Mouse (Mus musculus) limb, embryonic 15.5 days (tissue): ENCODE measurements around the gene Rbms3. TPM values are rescaled to one million over a fixed set of nuclear protein-coding genes. Genes with fewer than 3 reads are reported as not detected.

Experiments
- ATAC-seq: fragments of 200-750 bp; cut with Nextera tagmentation; 2 replicates; pipeline ENCODE4 v1.8.0; 2017; ENCODE audit warnings: low read depth, moderate TSS enrichment; ENCODE audit not compliant: insufficient number of reproducible peaks, low FRiP score, low TSS enrichment
- H3K27ac ChIP-seq: fragments of 300-500 bp; sonication (generic); 2 replicates; pipeline ENCODE4 v1.5.1; 2015; ENCODE audit warnings: moderate library complexity, mild to moderate bottlenecking, inconsistent platforms
- H3K27me3 ChIP-seq: fragments of 300-500 bp; sonication (generic); 2 replicates; pipeline ENCODE4 v1.6.1; 2015; ENCODE audit warnings: inconsistent platforms
- H3K36me3 ChIP-seq: fragments of 300-500 bp; sonication (generic); 2 replicates; pipeline ENCODE4 v1.6.1; 2015; ENCODE audit warnings: inconsistent platforms
- H3K4me1 ChIP-seq: fragments of 300-500 bp; sonication (generic); 2 replicates; pipeline ENCODE4 v1.6.1; 2015; ENCODE audit warnings: inconsistent platforms
- H3K4me2 ChIP-seq: fragments of 300-500 bp; sonication (generic); 2 replicates; pipeline ENCODE4 v1.6.1; 2015; ENCODE audit warnings: mild to moderate bottlenecking, inconsistent platforms
- H3K4me3 ChIP-seq: fragments of 300-500 bp; sonication (generic); 2 replicates; pipeline ENCODE4 v1.5.1; 2015; ENCODE audit warnings: mild to moderate bottlenecking, inconsistent platforms
- H3K9ac ChIP-seq: fragments of 300-500 bp; sonication (generic); 2 replicates; pipeline ENCODE4 v1.6.1; 2015; ENCODE audit warnings: inconsistent platforms
- H3K9me3 ChIP-seq: fragments of 300-500 bp; sonication (generic); 2 replicates; pipeline ENCODE4 v1.6.1; 2016; ENCODE audit warnings: inconsistent platforms
- WGBS: fragments of 180-500 bp; shearing (Covaris S2); methylation state at CpG from one replicate; pipeline ENCODE4 v1.1.7; 2015; 5-methylcytosine and 5-hydroxymethylcytosine counted together
- polyA plus RNA-seq: library from polyadenylated mRNA; unstranded; fragments of >200 nt; fragmentation: Nextera tagmentation; extraction: Ambion mirVana; gene quantifications from 2 replicates; pipeline ENCODE4 v1.2.1, GENCODE M21; 2015

Gene Rbms3
- polyA plus RNA-seq, 1 experiment from 2014 or later = 99.4 TPM

DNA sequence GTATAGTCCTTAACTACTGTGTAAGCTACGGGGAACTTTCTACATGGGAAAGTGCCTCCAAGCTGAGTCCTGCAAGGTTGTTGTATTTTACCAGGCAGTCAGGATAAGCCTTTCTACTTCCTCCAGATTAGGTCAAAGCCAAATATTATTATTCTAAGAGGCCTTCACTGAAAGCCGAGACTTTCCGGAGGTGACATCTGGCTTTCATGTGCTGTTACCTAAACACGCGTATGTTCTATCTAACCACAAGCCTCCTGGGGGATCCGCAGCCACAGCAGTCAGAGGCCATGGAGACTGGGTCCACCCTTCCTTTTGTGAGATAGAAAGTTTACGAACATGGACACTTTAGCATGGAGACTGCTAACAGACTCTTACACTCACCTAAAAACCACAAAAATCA lies 552.2 kb downstream of the Rbms3 start:
- no peak for ATAC-seq
- Histone ChIP-seq H3K4me2 (no peak overlapping the region), H3K9me3 (no peaks in the 10 kb centered on the region), H3K4me1 (peaks cover 17% of the 10 kb centered on the region), H3K36me3 (no peaks in the 10 kb centered on the region), H3K27me3 (no peaks in the 10 kb centered on the region), H3K27ac (no peak overlapping the region), H3K9ac (no peak overlapping the region), H3K4me3 (no peak overlapping the region)
- WGBS = 49% methylated on average over 7 of the region's 7 CpGs

DNA sequence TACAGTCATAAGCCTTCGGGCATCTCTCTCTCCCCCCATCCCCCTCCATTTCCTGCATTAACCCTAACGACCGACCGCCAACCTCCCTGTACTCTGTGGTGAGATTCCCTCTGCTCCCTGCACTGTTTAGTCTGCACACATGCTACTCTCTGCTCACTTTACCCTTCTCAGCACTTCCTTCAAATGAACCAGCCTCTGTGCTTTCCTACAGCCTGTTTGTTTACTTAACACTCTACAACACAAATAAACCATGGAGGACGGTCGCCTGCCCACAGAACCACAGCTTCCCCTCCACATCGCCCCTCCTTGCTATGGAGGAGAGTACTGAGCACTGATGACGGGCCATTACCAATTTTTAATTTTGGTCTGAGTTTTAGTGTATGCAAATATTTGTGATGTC lies 552.9 kb downstream of the Rbms3 start:
- ATAC-seq = no peak
- H3K9me3 ChIP-seq = no peaks in the 10 kb centered on the region
- H3K27ac ChIP-seq = no peak overlapping the region
- 55% methylated on average over 8 of the region's 8 CpGs for WGBS
- peaks cover 20% of the 10 kb centered on the region for H3K4me1 ChIP-seq
- no peaks in the 10 kb centered on the region for H3K27me3 ChIP-seq
- no peaks in the 10 kb centered on the region for H3K36me3 ChIP-seq
- H3K4me2 ChIP-seq = no peak overlapping the region
- no peak overlapping the region for H3K4me3 ChIP-seq
- no peak overlapping the region for H3K9ac ChIP-seq

DNA sequence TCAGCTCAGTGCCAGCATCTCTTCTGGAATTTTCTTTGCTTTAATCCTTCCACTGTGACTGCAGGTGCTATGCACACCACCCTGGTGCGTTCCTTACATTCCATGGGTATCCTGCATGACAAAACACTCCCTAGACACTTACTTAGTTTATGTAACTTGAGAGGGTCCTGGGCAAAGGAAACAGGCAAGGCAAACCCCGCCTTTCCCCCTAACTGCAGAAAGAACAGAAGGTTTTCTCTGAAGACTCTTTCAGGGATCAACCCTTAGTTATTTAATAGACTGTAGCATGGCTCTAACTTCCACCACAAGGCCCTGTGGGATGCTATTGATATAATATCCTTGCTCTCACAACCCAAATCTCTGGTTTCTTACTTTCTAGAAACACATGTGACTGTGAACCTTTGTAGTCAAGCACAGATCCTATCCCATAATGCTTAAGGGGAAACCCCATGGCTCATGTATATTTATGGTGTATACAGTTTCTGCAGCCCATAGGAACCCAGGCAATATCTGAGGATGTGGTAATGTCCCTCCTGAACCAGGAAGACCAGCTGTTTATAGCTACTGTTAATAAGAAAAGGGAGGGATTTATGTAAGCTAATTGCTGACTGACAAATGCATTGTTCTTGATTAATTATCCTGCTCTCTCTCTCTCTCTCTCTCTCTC lies 557.1 kb downstream of the Rbms3 start:
- Histone ChIP-seq H3K4me3 (no peak overlapping the region), H3K36me3 (no peaks in the 10 kb centered on the region), H3K4me1 (peaks cover 17% of the 10 kb centered on the region), H3K27me3 (no peaks in the 10 kb centered on the region), H3K4me2 (no peak overlapping the region), H3K9me3 (no peaks in the 10 kb centered on the region), H3K9ac (no peak overlapping the region), H3K27ac (0 out of 2 replicates have a peak overlapping the region, but pooled peaks have one; percentile 11)
- 12% methylated on average over 2 of the region's 2 CpGs for WGBS
- no peak for ATAC-seq

DNA sequence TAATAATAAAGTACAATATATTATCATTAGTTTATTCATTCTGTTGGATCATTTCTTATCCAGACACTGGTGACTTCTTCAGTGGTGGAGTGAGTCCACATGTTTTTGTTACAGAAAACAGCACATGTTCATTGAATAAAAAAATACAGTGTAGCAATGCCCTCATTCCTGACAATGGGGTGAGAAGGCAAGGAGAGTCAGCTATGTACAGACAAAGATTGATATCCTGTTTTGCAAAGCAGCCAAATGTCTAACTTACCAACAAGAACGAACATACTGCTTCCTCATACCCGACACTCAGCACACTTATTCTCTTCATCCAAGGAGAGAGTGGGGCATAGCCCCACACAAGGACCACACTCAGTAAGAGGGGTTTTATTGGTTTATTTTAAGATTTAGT lies 559.1 kb downstream of the Rbms3 start:
- Histone ChIP-seq H3K36me3 (no peaks in the 10 kb centered on the region), H3K4me3 (no peak overlapping the region), H3K9ac (no peak overlapping the region), H3K9me3 (no peaks in the 10 kb centered on the region), H3K4me2 (no peak overlapping the region), H3K27me3 (no peaks in the 10 kb centered on the region), H3K27ac (no peak overlapping the region), H3K4me1 (peaks cover 14% of the 10 kb centered on the region)
- 74% methylated on average over 2 of the region's 2 CpGs for WGBS
- ATAC-seq = no peak

DNA sequence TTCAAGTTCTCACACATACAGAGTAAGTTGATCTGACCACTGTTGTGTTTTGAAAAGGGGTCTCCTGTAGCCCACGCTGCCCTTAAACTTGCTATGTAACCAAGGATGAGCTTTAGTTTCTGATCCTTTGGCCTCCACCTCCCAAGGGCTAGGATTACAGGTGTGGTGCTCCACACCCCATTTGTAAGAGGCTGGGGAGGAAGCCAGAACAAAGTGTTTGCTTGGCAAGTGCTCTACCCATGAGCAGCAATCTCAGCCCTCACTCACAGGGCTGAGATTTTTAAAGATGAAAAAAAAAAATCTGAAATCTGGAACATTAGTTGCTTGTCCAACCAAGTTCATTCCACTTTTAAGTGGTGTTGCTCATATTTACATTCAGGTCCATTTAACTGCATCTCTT lies 560.5 kb downstream of the Rbms3 start:
- H3K4me1 ChIP-seq = peaks cover 14% of the 10 kb centered on the region
- H3K36me3 ChIP-seq = 0 out of 2 replicates have a peak, but pooled peaks cover 3% of the 10 kb centered on the region
- H3K27me3 ChIP-seq = no peaks in the 10 kb centered on the region
- no peak for ATAC-seq
- H3K9ac ChIP-seq = no peak overlapping the region
- H3K4me2 ChIP-seq = no peak overlapping the region
- WGBS = 91% methylated on average over 1 of the region's 1 CpGs
- no peak overlapping the region for H3K4me3 ChIP-seq
- H3K27ac ChIP-seq = no peak overlapping the region
- no peaks in the 10 kb centered on the region for H3K9me3 ChIP-seq

DNA sequence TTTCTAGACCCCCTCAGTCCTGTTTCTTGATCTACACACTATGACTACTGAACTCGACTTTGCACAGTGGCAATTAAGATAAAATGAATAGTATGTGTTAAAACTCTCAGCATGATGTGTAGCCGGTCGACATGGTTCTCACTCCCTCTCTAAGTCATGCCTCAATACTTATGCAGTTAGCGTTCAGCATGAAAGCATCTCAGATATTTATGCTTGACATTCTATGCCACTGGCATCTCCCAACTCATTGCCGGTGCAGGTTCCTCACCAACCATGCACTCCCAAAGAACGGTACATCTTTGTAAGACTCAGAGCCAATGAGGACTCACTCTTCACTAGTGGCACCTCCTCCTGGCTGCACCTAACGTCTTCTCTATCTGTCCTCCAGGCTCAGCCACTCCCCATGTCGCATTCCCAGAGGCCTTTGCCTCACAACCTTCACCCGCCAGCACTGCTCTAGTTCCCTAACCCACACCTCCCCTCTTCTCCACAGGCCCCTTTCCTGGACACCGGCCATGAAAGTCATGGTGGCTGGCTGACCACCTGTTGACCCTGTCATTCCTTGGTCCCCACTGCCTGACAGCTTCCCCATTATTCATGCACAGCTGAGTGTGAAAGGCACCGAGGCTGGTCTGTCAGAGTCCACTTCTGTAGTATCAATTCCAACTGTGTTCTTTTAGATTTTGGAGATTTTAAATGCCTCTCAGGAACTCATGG lies 561.9 kb downstream of the Rbms3 start:
- Histone ChIP-seq H3K9me3 (no peaks in the 10 kb centered on the region), H3K4me3 (no peak overlapping the region), H3K9ac (no peak overlapping the region), H3K27ac (no peak overlapping the region), H3K4me1 (peaks cover 6% of the 10 kb centered on the region; the same call in 1 of the 2 replicates), H3K36me3 (0 out of 2 replicates have a peak, but pooled peaks cover 3% of the 10 kb centered on the region), H3K4me2 (no peak overlapping the region), H3K27me3 (no peaks in the 10 kb centered on the region)
- ATAC-seq = no peak
- WGBS = 82% methylated on average over 11 of the region's 11 CpGs

DNA sequence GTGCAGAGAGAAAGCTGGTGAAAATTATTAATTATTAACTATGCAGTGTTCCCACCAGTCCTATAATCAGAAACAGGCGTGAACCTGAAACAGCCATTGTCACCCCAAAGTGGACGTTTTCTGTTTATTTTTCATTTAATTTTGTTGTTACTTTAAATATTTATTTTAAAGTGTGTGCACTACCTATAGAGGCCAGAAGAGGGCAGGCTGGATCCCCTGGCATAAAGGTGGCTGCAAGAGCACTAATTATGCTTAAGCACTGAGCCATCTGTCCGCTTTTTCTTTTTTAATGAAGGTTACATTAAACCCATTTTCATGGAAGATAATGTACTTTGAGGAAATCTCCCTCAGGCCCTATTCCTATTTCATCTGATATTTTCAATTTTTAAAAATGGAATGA lies 563.2 kb downstream of the Rbms3 start:
- 79% methylated on average over 3 of the region's 3 CpGs for WGBS
- H3K27ac ChIP-seq = no peak overlapping the region
- no peak overlapping the region for H3K9ac ChIP-seq
- no peaks in the 10 kb centered on the region for H3K9me3 ChIP-seq
- H3K36me3 ChIP-seq = 0 out of 2 replicates have a peak, but pooled peaks cover 3% of the 10 kb centered on the region
- no peaks in the 10 kb centered on the region for H3K4me1 ChIP-seq
- H3K4me2 ChIP-seq = no peak overlapping the region
- H3K27me3 ChIP-seq = no peaks in the 10 kb centered on the region
- no peak for ATAC-seq
- H3K4me3 ChIP-seq = no peak overlapping the region

DNA sequence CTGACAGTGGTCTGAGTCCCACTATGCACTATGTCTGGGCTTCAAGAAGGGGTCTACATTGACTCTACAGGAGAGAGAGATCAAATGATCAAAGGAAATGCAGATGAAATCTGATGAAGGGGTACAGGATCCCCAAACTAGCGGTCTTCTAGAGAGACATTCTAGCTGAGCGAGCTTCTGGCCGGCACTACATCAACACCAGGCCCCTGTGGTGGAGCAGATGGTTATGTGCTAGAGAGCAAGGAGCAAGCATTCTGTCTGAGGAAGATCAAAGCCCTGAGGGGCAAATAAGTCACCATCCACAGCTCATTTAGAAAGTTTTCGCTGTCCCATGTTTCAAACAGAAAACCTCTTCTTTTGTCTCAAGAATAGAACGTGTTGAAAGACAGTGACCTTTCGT lies 564.1 kb downstream of the Rbms3 start:
- no peak for ATAC-seq
- Histone ChIP-seq H3K4me1 (no peaks in the 10 kb centered on the region), H3K36me3 (0 out of 2 replicates have a peak, but pooled peaks cover 3% of the 10 kb centered on the region), H3K9ac (no peak overlapping the region), H3K4me2 (no peak overlapping the region), H3K4me3 (no peak overlapping the region), H3K27me3 (no peaks in the 10 kb centered on the region), H3K27ac (no peak overlapping the region), H3K9me3 (no peaks in the 10 kb centered on the region)
- 82% methylated on average over 6 of the region's 6 CpGs for WGBS

DNA sequence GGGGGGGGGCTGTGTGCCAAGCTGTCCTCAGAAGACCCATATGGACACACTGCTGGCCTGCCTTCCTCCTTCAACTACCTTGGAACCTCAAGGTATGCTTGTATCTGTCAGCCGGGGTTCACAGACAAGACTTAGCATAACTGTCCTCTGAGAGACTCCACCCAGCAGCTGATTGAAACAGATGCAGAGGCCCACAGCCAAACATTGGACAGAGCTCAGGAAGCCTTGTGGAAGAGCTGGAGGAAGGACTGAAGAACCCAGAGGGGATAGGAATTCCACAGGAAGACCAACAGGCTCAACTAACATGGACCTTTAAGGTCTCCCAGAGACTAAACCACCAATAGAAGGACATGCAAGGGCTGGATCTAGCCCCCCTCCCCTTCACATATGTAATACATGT lies 570.1 kb downstream of the Rbms3 start:
- no peak for ATAC-seq
- 82% methylated on average over 1 of the region's 1 CpGs for WGBS
- Histone ChIP-seq H3K4me1 (no peaks in the 10 kb centered on the region), H3K27ac (0 out of 2 replicates have a peak overlapping the region, but pooled peaks have one; percentile 7), H3K9me3 (no peaks in the 10 kb centered on the region), H3K36me3 (no peaks in the 10 kb centered on the region), H3K27me3 (no peaks in the 10 kb centered on the region), H3K4me2 (no peak overlapping the region), H3K9ac (no peak overlapping the region), H3K4me3 (no peak overlapping the region)

DNA sequence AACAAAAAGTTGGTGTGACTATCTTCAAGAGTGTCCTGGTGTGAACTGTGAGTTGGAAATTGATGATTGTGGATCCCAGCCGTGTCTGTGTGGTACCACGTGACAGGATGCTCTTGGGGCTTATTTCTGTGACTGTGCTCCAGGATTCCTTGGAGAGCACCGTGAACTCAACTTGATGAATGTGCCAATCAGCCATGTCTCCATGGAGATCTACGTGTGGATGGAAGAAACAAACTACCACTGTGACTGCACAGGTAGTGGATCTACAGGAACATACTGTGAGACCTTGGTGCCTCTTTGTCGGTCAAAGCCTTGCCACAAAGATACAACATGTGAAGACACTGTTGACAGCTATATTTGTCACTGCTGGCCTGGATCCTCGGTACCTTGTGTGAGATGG lies 570.6 kb downstream of the Rbms3 start:
- Histone ChIP-seq H3K27ac (no peak overlapping the region), H3K9ac (no peak overlapping the region), H3K27me3 (no peaks in the 10 kb centered on the region), H3K36me3 (no peaks in the 10 kb centered on the region), H3K4me1 (no peaks in the 10 kb centered on the region), H3K9me3 (no peaks in the 10 kb centered on the region), H3K4me3 (no peak overlapping the region), H3K4me2 (no peak overlapping the region)
- 86% methylated on average over 6 of the region's 6 CpGs for WGBS
- no peak for ATAC-seq

DNA sequence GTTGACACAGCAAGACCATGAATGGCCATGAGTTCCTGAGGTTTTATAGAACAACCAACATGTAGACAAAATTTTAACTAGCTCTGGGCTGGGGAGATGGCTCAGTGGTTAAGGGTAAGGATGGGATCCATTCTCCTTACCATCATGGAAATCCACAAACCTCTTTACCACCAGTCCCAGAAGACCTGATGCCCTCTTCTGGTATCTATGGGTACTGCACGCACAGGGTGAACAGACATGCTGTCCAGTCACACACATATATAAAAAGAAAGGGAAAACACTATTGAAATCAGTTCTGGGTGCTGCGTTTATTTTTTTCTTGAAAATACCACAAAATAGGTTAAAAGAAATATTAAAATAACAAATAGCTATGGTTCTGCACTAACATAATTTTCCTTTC lies 577.8 kb downstream of the Rbms3 start:
- no peaks in the 10 kb centered on the region for H3K27me3 ChIP-seq
- peaks cover 10% of the 10 kb centered on the region for H3K36me3 ChIP-seq
- no peak overlapping the region for H3K4me2 ChIP-seq
- H3K9ac ChIP-seq = no peak overlapping the region
- no peak overlapping the region for H3K4me3 ChIP-seq
- no peaks in the 10 kb centered on the region for H3K9me3 ChIP-seq
- WGBS = 96% methylated on average over 2 of the region's 2 CpGs
- no peak overlapping the region for H3K27ac ChIP-seq
- H3K4me1 ChIP-seq = no peaks in the 10 kb centered on the region
- no peak for ATAC-seq

DNA sequence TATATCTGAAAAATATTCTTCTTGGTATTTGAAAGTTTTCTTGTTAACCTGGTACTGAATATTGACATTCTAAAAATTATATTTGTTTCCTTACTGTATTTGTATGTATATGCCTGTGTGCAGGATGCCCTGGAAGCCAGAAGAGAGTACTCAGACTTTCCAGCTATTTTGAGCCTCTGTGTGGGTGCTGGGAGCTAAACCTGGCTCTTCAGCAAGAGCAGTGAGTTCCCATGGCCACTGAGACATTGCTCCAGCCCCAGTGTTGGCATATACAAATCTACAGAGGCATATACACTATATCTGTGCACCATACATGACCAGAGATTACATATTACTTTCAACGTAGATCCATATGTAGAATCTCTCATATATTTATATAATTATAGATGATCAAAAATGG lies 581.1 kb downstream of the Rbms3 start:
- Histone ChIP-seq H3K9me3 (no peaks in the 10 kb centered on the region), H3K27me3 (no peaks in the 10 kb centered on the region), H3K36me3 (peaks cover 10% of the 10 kb centered on the region), H3K4me2 (no peak overlapping the region), H3K27ac (no peak overlapping the region), H3K4me3 (no peak overlapping the region), H3K4me1 (no peaks in the 10 kb centered on the region), H3K9ac (no peak overlapping the region)
- ATAC-seq = no peak
- WGBS = 94% methylated on average over 1 of the region's 1 CpGs
